Mouse (Mus musculus) A20 (cell line): ENCODE measurements around the gene Olfr924.
"Not testable (repeated sequence)": the region's sequence is repeated elsewhere in the genome, so short reads cannot be mapped to it uniquely, and the experiment has no call there.

Experiments
- DNase-seq: peaks from one replicate; pipeline ENCODE4 v3.0.0-alpha.2; 2011; ENCODE audit warnings: low read depth, low spot score

Olfr924 gene

GRCm38 (mm10) chr9:38844149-38844548 is at the start of gene Olfr924:
Gene Olfr924 (plus strand): TSS chr9:38844449.
- no peak for DNase-seq

GRCm38 (mm10) chr9:38805696-38806095 is 38.6 kb upstream of the Olfr924 start:
- no peak for DNase-seq

- DNase-seq = no peak
Measured at GRCm38 (mm10) chr9:38814314-38814713, 29.9 kb upstream of the Olfr924 start, which contains the start of gene Olfr922. Gene Olfr922 (plus strand): TSS chr9:38814614.

GRCm38 (mm10) chr9:38815458-38815986 is 28.7 kb upstream of the Olfr924 start:
- DNase-seq = no peak

GRCm38 (mm10) chr9:38826245-38826644 is 18.0 kb upstream of the Olfr924 start, which contains the start of gene Olfr923:
Gene Olfr923 (plus strand): TSS chr9:38826545.
- DNase-seq = no peak

GRCm38 (mm10) chr9:38833027-38833426 is 11.2 kb upstream of the Olfr924 start:
- DNase-seq = no peak

- DNase-seq = no peak
Measured at GRCm38 (mm10) chr9:38854760-38855159, 10.5 kb downstream of the Olfr924 start, which contains the start of gene Olfr26. Gene Olfr26 (plus strand): TSS chr9:38855060.

GRCm38 (mm10) chr9:38874880-38875279 is 30.6 kb downstream of the Olfr924 start:
- DNase-seq = not testable (repeated sequence)

GRCm38 (mm10) chr9:38876826-38877225 is 32.6 kb downstream of the Olfr924 start, which contains the start of gene Olfr926:
Gene Olfr926 (plus strand): TSS chr9:38877126.
- no peak for DNase-seq
